Mouse (Mus musculus) spleen, adult 10 weeks (tissue): ENCODE measurements around the gene Col6a4. TPM values are rescaled to one million over a fixed set of nuclear protein-coding genes. Genes with fewer than 3 reads are reported as not detected.

Source experiments
- polyA plus RNA-seq: library from polyadenylated mRNA; stranded (reverse); fragments of 350-450 nt; fragmentation: Illumina TruSeq; extraction: RNeasy Lipid Tissue Mini Kit (QIAGEN cat#74804); gene quantifications from one replicate; pipeline ENCODE4 v1.2.3, GENCODE M21; 2015; ENCODE audit warnings: low replicate concordance; ENCODE audit not compliant: insufficient read depth

Gene Col6a4
- 6.3 TPM for polyA plus RNA-seq

GRCm38 (mm10) chr9:106096683-106097082, at the start of gene Col6a4:
Gene Col6a4 (minus strand): TSS chr9:106096783.

GRCm38 (mm10) chr9:105960533-105960932, 136.1 kb downstream of the Col6a4 start, which contains the start of gene Col6a5:
Gene Col6a5 (minus strand): TSS chr9:105960643.

Other genes starting within 250 kb of the Col6a4 start
- 2.9 TPM for gene Col6a5, start 136.1 kb downstream of the Col6a4 start, polyA plus RNA-seq
- 2.8 TPM for gene Glyctk, start 61.4 kb upstream of the Col6a4 start, polyA plus RNA-seq
- gene Wdr82, start 74.1 kb upstream of the Col6a4 start, polyA plus RNA-seq, result 128 TPM
- gene Ppm1m, start 103.0 kb upstream of the Col6a4 start, polyA plus RNA-seq, result 67.1 TPM
- gene Twf2, start 106.3 kb upstream of the Col6a4 start, polyA plus RNA-seq, result 53.0 TPM
- 31.3 TPM for gene Tlr9, start 125.8 kb upstream of the Col6a4 start, polyA plus RNA-seq
- 34.6 TPM for gene Alas1, start 151.9 kb upstream of the Col6a4 start, polyA plus RNA-seq
- gene Poc1a, start 184.3 kb upstream of the Col6a4 start, polyA plus RNA-seq, result 1.4 TPM